Mouse (Mus musculus) MEL (cell line): Measurements from ENCODE around the gene Vmn1r193.

Experiments used
- CHD1 ChIP-seq: IDR thresholded peaks from 2 replicates; pipeline ENCODE4 v1.6.1; 2012; ENCODE audit warnings: low read depth, mild to moderate bottlenecking, inconsistent platforms, low read length, improper control_type of control experiment
- CHD2 ChIP-seq: IDR thresholded peaks from 2 replicates; pipeline ENCODE4 v1.6.1; 2011; ENCODE audit warnings: low read length, improper control_type of control experiment
- CTCF ChIP-seq, 3 experiments: IDR thresholded peaks in 2 of 3; conservative IDR thresholded peaks in 1 of 3; 2 replicates each; pipeline ENCODE4 v1.5.1; 2011 to 2012; ENCODE audit warnings: low read length in 3 of 3, low read depth in 2 of 3, mild to moderate bottlenecking in 2 of 3, improper control_type of control experiment in 1 of 3, inconsistent platforms in 1 of 3, mixed read lengths in 1 of 3, moderate library complexity in 1 of 3; ENCODE audit not compliant: control insufficient read depth in 1 of 3, insufficient read depth in 1 of 3, poor library complexity in 1 of 3, severe bottlenecking in 1 of 3
- EP300 ChIP-seq, 2 experiments: IDR thresholded peaks; 2 replicates each; pipeline ENCODE4 v1.6.1; 2011; ENCODE audit warnings: improper control_type of control experiment in 2 of 2, low read length in 2 of 2, low read depth in 1 of 2, mild to moderate bottlenecking in 1 of 2
- GABPA ChIP-seq: IDR thresholded peaks from 2 replicates; pipeline ENCODE4 v1.6.1; 2012; ENCODE audit warnings: low read depth, mild to moderate bottlenecking, inconsistent platforms, low read length, improper control_type of control experiment, moderate library complexity
- HCFC1 ChIP-seq: IDR thresholded peaks from 2 replicates; pipeline ENCODE4 v1.6.1; 2012; ENCODE audit warnings: low read depth, mild to moderate bottlenecking, inconsistent platforms, low read length, improper control_type of control experiment, moderate library complexity
- JUND ChIP-seq: IDR thresholded peaks from 2 replicates; pipeline ENCODE4 v1.6.1; 2011; ENCODE audit warnings: low read depth, mild to moderate bottlenecking, improper control_type of control experiment, low read length
- KAT2A ChIP-seq: conservative IDR thresholded peaks from 2 replicates; pipeline ENCODE4 v1.6.1; 2012; ENCODE audit warnings: low read depth, low read length, improper control_type of control experiment, inconsistent platforms
- NELFE ChIP-seq: IDR thresholded peaks from 2 replicates; pipeline ENCODE4 v1.6.1; 2011; ENCODE audit warnings: low read depth, low read length, improper control_type of control experiment
- POLR2A ChIP-seq, 2 experiments: IDR thresholded peaks; 2 replicates each; pipeline ENCODE4 v1.6.1; 2011 to 2012; ENCODE audit warnings: low read length in 2 of 2, mild to moderate bottlenecking in 2 of 2, control low read depth in 1 of 2, improper control_type of control experiment in 1 of 2, low read depth in 1 of 2, moderate library complexity in 1 of 2; ENCODE audit not compliant: control insufficient read depth in 1 of 2, insufficient read depth in 1 of 2, poor library complexity in 1 of 2
- UBTF ChIP-seq: IDR thresholded peaks from 2 replicates; pipeline ENCODE4 v1.6.1; 2012; ENCODE audit warnings: low read depth, mild to moderate bottlenecking, inconsistent platforms, low read length, improper control_type of control experiment, moderate library complexity, borderline replicate concordance; ENCODE audit not compliant: insufficient read depth
- ZNF384 ChIP-seq: IDR thresholded peaks from 2 replicates; pipeline ENCODE4 v1.6.1; 2012; ENCODE audit warnings: low read depth, mild to moderate bottlenecking, inconsistent platforms, low read length, improper control_type of control experiment

GRCm38 (mm10) chr13:22189313-22189712, 33.6 kb downstream of the Vmn1r193 start:
- TF ChIP-seq CTCF (IDR thresholded peaks at IDR 0.05 in 2 of 3, conservative IDR thresholded peaks at IDR 0.05 in 1 of 3; ENCODE audit: control insufficient read depth in 1 of 3, insufficient read depth in 1 of 3, low read depth in 2 of 3, low read length in 3 of 3, poor library complexity in 1 of 3, severe bottlenecking in 1 of 3) (no peak), EP300 (IDR thresholded peaks at IDR 0.05; ENCODE audit: low read depth in 1 of 2, low read length in 2 of 2) (no peak), KAT2A (no peak), ZNF384 (no peak), HCFC1 (no peak), POLR2A (IDR thresholded peaks at IDR 0.05; ENCODE audit: control insufficient read depth in 1 of 2, insufficient read depth in 1 of 2, low read depth in 1 of 2, low read length in 2 of 2, poor library complexity in 1 of 2) (no peak), UBTF (no peak), CHD1 (no peak), CHD2 (no peak), GABPA (no peak), JUND (no peak), NELFE (no peak)
